Mouse (Mus musculus) lung, postnatal 4 days (tissue): ENCODE measurements at regions not wholly inside any gene's neighbourhood (a gene's known extent, or its start where the extent isn't known, plus 50 kb on each side); places are given as distances from the start of the nearest gene placed in this dataset.
A peak's percentile ranks its signal among the peaks of the same experiment; 100 is the strongest.

Experiments used
- DNase-seq, 2 experiments: peaks; one replicate each; pipeline ENCODE4 v3.0.0; 2021

DNA sequence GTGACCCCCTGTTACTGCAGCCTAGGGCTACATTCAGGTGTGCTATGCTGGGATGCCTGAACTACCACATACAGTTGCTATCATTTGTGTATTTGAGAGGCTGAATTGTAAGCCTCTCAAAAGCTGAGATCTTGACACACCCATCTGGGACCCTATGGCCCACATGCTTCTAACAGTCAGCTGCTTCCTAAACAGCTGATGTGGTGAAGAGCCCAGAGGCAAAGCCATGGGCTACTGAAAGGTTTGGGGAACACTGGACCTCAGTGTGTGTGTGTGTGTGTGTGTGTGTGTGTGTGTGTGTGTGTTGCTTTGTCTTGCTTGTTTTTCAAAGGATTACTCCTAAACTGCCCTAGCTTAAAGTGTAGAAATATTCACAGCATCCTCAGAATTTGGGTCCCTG lies 75.0 kb downstream of the Lbh start:
- no peak for DNase-seq

DNA sequence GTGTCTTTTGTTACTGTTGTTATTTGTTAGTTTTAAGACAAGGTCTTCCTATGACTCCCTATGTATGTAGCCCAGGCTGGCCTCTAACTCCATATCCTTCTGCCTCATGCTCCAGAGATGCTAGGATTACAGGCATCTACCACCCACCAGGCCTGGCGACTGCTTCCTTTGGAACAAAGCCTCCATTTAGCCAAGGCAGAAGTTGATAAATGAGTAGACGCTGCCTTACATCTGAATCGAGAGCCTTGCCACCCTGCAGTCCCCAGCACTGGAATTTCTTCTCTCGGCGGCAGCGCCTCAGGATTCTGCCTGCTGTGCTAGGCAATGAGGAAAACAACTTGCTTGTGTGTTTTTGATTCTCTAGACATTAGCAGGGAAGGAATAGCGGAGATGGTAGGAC lies 75.5 kb downstream of the Lbh start:
- DNase-seq = no peak

DNA sequence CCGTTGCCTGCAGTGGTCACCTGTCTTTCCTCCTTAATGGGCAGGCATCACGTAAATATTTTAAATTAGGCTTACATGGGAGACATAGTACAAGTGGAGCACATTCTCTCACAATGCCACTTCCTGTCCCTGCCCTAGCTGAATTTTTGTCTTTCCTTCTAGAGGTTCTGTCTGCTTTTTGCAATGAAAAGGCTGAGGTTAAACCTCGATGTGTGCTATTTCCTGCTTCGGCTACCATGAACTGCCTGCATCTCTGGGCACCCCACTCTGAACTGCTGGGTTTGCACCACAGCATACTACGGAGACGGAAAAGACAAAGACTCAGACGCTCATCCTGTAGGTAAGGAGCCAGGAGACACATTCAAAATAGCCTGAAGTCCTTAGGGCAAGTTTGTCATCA lies 78.4 kb downstream of the Lbh start:
- DNase-seq = no peak

DNA sequence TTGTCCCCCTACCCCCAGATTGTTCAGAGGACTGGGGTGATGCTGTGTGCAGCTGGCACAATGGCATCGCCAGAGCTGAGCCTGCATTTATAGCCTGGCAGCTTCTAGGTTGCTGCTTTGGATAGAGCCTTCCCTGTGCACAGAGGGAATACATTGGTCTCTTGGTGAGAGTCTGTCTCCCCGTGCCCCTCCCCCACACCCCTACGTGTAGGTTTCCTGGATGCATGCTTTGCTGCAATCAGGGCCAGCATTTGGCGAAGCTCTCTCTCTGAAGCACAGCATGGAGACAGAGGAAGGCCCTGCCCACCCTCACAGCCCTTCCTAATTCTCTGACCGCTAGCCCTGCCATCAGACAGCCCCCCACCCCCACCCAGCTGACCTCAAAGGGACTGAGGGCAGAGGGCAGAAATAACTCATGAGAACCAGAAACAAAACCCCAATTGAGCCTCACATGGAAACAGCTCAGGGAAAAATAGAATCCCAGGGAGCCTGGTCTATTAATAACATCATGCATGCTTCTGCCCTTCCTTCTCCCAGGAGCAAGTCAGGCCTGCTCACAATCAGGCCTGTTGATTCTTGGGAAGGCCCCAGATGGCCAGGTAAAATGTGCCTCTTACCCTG lies 79.3 kb downstream of the Lbh start:
- DNase-seq = no peak

DNA sequence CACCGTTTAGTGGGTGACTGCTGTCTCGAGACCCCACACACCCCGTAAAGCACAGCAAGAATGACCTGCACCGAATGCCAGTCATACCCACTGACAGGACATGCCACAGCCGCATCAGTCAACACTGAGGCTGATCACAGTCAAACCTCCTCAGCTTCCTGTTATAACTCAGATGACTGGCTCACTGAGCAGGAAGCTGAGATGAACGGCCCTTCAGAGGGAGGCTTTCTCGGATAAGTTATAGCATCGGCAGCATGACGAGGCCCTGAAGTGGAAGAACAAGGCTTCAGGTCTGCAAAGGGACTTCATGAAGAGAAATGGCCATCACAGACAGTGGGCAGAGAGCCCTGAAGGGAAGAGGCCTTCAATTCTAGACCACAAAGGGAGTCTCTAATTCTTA lies 87.0 kb downstream of the Lbh start:
- no peak for DNase-seq

DNA sequence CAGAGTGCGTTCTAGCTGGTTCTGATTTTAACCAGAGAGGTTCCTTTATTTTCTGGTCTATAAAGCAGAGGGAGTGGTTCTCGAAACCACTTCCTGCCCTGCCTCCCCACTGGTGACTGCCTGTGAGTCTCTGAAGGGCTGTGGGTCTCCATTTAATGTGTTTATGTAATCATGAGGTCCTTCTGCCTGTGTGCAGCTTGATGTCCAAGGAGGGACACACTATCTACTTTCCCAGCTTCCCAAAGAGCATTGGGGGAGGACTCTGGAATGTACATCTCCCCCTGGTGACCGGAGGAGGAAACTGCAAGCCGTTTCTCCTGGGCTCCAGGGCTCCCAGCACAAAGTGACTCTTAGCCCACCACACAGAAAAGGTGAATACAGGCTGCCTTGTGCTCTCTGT lies 90.8 kb downstream of the Lbh start:
- DNase-seq = peak; percentile 61 to 70

DNA sequence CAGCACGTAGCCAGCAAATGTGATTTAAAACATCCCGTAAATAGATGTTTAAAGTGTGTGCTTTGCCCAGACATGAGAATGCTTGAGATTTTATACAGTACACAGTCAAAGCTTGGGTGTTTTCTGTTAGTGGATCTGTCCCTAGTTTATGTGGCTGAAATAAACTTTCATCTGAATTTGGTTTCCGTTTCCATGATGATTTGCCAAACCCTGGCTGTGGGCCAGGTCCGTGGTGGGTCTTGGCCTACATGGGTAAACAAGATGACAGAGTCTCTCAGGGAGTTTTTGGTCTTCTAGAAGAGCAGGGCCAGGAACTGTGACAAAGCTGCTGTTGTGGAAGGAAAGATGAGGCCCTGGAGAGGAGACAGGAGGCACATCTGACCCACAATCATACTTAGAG lies 91.9 kb downstream of the Lbh start:
- DNase-seq = peak; percentile 81 to 89

DNA sequence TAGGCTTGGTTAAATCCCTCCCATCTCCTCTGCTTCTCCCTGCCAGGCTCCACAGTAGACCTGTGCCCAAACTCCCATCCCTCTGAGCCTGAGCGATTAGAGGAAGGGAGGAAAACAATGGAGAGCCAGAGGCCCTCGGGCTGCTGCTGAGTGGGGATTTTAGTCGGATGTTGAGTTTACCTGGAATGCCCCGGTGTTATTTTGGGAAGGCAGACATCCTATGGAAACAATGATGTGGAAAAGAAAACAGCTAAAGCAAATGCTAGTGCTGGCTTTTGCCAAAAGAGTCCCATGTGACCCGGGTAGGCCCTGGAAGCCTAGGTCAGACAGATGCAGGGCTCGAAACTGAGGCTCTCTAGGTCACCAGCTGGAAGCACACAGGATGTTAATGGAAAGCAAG lies 94.3 kb downstream of the Lbh start:
- no peak for DNase-seq

DNA sequence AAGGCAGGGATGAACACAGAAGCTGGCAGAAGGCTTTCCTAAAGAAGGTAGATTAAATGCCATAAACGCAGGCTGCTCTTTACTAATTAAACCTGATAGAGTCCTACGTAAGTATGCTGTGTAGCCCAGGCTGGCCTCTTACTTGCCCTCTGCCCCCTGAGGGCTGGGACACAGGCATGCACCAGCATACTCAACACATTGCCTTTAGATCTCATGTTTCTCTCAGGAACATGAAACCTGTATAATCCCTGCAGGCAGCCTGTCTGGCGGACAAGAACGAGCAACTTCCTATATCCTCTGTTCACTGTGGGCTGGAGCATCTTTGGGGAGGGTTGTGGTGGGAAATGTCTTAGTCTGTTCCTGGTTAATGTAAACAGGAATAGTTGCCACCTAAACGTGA lies 94.8 kb upstream of the Lclat1 start:
- no peak for DNase-seq

DNA sequence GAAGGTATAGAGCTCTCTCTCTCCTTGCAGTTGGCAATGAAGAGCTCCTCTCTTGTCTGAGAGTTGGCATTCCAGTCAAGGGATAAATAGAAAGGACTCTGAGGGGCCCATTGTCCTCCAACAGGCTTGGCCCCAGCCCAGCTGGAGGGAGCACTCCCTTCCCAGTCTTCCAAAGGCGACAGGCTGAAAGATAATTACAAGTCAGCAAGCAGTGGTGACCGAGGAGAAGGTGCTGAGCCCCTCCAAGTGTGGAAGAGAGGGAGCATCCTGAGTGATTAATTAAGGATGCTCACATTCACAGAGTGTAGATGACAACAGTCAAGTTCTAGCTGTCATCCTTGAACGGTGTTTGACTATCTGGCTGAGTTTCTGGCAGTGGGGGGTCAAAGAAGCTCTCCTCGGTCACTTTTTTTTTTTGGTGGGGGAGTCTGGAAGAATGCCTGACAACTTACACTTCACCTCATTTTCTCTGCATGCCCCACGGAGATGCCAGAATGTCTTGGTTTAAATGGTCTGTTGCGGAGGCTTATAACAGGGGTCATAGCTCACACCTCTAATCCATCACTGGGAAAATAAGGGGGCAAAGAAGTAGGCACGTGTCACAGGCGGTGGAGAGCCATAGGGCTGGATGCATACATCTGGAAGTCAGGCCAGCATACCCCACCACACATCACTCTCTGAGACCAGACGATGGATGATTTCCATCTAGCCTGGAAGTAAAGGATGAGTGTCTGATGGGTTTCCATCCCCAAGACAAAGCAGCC lies 93.5 kb upstream of the Lclat1 start:
- peak in 1 of 2 experiments; percentile 60 for DNase-seq

DNA sequence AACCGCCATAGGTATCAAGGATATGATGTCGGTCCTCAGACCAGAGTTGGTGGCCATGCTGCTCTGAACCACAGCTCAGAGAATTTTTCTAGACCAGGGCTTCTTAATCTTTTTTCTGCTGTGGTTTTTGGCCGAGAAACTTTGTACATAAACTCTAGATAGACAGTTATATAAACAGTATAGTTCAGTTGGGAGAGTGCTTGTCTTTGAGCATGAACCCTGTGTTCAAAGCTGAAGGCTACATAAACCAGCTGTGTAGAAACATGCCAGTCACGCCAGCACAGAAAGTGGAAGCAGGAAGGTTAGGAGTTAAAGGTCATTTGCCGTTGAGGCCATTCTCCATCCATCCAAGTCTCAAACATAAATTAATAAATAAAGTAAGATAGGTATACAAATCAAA lies 90.6 kb upstream of the Lclat1 start:
- no peak for DNase-seq

DNA sequence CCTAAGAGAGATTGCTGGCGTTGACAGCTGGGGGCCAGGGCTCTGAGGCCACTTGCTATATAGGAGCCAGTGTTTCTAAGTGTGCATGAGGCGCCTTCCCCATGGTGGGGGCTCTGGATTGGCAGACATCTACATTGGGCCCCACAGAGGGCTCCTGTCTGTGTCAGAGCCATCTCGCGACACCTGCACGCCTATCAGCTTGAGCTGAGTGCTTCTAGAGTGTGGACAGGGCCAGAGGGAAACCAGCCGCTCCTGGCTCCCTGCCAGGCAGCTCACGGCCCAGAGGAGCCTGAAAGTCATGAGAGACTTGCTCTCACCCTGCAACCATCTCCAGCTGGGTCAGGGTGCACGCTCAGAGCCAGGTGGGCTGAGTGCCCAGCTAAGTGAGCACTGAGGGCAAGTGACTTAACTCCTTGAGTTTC lies 85.1 kb upstream of the Lclat1 start:
- peak; percentile 74 to 90 for DNase-seq

DNA sequence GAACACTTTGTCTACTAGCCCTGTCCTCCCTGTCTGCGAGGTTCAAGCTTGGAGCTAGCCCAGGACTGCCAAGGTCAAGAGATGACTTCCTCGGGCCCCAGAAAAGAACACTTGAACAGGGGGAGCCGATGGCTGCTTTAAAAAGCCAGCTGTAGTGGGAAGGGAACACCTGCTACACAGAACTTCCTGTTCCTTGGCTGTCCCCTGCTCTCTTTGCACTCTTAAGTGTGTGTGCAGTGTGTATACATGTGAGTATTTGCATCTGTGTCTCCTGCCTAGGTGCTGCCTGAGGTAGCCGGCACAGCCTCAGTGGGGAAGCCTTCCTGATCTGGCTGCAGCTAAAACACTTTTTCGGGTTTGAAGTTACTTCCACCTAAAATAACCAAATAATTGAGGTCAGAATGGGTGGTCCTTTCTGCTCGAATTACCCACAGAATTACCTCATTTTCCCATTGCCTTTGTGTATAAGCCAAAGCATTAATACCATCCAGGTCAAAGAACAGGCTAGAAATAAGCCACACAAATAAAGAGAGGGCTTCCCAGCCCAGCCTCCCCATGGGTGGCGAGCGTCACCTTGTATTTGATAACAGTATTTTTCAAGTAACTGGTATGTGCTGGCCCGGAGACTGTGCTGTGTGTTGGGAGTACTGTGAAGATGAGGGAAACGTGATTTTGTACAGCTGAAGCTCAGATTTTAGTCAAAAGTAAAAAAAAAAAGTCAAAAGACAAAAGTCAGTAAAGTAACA lies 84.2 kb upstream of the Lclat1 start:
- DNase-seq = no peak

DNA sequence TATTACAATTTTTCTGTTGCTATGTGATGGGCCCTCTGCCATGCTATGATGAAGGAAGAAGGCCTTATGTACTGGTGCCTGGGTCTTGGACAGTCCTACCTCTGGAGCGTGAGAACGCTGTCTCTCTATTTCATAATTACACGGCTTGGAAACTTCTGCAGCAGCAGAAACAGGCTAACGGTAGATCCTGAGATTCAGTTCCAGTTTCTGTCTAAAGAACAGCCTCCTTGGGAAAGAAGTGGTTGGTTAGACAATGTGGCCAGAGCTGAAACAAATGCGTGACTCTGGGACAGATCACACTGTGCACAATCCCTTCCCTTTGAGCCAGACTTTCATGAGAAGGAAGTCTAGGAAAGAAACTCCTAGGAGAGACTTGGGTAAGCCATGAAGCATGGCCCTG lies 80.7 kb upstream of the Lclat1 start:
- no peak for DNase-seq

DNA sequence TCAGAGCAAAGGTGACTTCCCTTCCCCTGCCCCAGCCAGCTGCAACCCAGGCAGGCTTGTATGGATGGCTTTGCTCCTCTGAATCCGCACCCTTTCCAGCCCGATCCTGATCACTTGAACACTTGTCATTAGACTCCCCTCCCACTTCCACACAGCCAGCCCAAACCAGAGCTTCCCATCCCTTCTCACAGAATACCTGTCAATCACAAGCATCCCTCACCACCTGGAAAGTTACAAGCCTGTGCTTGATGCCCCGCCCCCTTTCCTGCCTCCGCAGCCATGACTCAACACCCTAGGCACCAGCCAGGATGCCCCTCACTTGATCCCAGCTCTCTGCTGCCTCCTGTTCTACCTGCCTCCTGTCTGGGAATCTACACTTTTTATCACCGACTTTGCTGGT lies 76.0 kb upstream of the Lclat1 start:
- DNase-seq = no peak

DNA sequence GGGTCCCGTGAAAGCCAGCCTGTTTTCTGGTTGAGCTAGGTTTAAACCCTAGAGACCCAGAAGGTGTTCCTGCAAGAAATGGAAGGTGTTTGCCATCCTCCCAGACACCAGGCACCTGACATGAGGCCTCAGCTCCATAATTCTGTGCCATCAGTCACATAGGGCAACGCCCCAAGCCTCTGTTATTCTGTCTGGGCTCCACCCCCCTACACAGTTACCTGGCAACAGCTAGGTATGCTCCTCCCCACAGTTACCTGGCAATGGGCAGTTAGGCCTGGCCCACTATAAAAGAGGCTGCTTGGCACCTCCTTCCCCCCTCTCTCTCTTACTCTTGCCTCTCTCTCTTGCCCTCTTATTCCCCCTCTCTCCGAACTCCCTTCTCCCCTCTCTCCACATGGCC lies 75.5 kb upstream of the Lclat1 start:
- no peak for DNase-seq

DNA sequence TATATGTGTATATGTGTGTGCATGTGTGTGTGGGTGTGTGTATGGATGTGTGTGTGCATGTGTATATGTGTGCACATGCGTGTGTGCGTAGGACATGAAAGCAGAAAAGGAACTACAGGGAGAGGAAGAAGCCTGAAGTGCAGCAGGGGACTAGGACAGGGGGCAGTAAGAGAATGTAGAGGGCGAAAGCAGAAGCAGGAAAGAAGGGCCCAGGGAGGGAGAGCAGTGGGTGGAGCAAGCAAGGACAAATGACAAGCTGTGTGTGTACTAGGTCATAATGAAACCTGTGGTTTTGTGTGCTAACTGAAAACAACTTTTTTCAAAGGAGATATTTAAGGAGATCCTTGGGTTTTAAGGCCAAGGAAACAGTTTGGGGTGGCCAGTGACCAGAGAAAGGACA lies 73.4 kb upstream of the Lclat1 start:
- DNase-seq = peak; percentile 65 to 66

DNA sequence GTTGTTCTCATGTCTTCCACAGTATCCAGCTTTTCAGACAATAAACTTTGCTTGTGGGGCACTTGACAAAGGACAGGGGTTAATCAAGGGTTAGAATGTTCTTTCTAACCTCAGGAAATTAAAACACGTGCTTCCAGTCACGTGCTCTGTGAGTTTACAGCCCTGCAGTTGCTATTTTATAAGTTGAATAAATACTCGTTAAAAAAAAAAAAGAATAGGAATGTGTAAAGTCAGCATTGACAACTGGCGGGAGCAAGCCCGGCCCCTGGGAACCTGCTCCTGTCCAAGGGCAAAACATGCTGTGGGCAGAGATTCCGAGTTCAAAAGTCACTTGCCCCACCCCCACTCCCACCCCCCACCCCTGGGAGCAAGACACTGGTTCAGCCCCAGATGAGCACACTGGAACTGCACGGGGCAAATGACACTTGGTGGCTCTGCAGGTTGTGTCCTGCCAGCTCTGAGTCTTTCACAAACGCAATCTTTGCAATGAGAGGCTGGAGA lies 72.8 kb upstream of the Lclat1 start:
- DNase-seq = peak in 1 of 2 experiments; percentile 37

DNA sequence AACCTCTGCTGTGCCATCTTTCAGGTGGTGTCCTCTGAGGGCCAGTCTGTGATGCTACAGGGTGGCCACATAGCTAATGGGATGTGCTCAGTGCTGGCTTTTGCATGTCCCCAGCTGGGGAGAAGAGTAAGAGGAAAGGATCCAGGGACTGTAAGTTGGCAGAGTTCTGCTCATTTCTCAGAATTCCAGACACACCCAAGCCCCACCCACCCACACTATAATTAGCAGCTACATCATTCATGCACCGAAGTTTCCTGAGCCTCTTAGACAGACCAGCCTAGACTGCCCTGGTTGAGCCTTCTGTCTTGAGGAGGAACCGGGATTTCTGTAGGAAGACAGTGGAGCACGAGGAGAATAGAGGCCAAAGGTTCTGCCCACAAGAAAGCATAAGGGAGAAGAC lies 70.9 kb upstream of the Lclat1 start:
- DNase-seq = no peak

DNA sequence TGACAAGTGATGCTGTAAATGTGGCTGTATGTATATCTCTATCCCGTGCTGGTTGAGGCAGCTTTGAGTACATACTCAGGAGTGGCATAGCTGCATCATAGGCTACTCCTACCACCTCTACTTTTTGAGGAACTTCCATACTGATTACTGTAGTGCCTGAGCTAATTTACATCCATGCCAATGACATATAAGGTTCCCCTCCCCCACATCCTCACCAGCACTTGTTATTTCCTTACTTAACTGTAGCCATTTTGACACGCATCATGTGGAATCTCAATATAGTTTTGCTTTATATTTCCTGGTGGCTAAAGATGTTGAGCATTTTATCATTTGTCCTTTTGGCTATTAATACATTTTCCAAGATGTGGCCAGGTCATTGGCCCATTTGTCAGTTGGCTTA lies 69.2 kb upstream of the Lclat1 start:
- DNase-seq = no peak

DNA sequence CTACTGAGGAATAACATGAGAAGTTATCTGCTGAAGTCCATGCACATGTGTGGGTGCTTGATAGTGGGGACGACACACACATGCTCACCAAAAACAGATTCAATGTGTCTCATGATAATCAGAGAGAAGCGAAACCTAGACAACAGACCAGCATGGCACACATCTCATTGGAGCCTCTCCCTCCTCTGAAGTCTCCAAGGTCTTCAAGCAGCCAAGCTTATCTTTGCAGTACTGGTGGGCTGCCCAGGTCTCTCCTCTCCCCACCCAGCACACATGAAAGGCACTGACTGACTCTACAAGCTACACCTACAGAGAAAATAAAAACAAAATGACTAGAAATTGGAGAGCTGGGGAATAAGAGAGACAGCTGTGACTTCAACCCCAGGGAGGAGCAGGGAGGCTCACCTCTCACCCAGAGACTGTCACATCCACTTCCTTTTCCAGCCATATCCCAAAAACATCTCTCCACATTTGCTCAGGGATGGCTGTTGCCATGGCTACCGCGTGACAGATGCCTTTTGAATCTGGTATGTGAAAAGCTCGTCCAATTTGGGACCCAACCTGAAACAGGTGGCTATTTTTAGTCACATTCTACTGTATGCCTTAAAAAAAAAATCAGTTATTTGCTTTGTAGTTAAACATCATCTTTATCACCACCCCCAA lies 62.7 kb upstream of the Lclat1 start:
- no peak for DNase-seq

DNA sequence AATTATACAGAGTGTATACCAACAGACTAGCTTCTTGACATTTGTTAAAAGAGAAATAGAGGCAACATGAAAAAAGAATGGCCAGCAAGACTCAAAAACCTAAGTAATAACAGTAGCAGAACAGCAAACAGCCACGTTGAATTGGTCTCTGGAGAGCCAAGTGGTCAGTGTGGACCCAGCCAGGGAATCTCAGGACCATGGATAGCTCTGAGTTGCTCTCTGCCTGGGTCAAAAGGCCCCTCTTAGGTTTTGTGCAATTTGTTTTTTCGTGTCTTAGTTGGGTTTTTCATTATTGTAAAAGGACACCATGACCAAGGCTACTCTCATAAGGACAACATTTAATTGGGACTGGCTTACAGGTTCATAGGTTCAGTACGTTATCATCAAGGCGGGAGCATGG lies 60.8 kb upstream of the Lclat1 start:
- no peak for DNase-seq

DNA sequence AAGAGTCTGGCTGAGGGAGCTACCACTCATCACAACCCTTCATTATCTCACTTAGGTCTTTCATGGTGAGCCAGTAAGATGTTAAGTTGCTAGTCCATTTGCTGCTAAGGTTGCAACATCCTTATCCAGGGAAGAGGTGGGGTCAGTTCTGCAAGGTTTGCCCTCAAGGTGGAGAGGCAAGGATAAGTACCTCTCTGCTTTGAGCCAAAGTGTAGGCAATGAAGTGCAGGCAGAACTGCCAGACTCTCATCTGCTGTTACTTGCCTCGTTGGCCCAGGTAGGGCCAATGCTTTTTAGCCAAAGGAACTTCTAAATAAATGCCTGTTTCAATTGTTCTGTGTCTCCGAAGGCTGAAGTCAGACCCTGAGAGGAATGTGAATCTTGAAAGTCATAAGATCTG lies 59.6 kb upstream of the Lclat1 start:
- no peak for DNase-seq
